Mouse (Mus musculus): ENCODE data around the gene Taar7b. TPM values are rescaled to one million over a fixed set of nuclear protein-coding genes. Genes with fewer than 3 reads are reported as not detected.

Gene Taar7b
- total RNA-seq, 2 experiments from 2014 or later, result not detected

Other genes starting within 250 kb of the Taar7b start
- 100 to 1,000 TPM; 510 to 531 TPM for gene Rps12, start 212.7 kb upstream of the Taar7b start, total RNA-seq (2021)
- 10 to 100 TPM; 30.5 to 40.2 TPM for gene Slc18b1, start 203.0 kb upstream of the Taar7b start, total RNA-seq (2021)
- 10 to 100 TPM in 1 of 2 experiments, 1 to 10 TPM in 1; 4.2 to 44.2 TPM for gene Vnn3, start 148.5 kb upstream of the Taar7b start, total RNA-seq (2021)
- 10 to 100 TPM; 19.8 to 40.5 TPM for gene Vnn1, start 105.3 kb upstream of the Taar7b start, total RNA-seq (2021)
- not detected for gene Taar1, start 79.6 kb upstream of the Taar7b start, total RNA-seq (2021)
- gene Taar2, start 61.4 kb upstream of the Taar7b start, total RNA-seq (2021), result not detected
- gene Taar3, start 50.4 kb upstream of the Taar7b start, total RNA-seq (2021), result not detected
- gene Taar4, start 39.4 kb upstream of the Taar7b start, total RNA-seq (2021), result not detected
- not detected for gene Taar5, start 29.2 kb upstream of the Taar7b start, total RNA-seq (2021)
- not detected for gene Taar6, start 14.3 kb upstream of the Taar7b start, total RNA-seq (2021)
- gene Taar7a, start 6.5 kb upstream of the Taar7b start, total RNA-seq (2021), result not detected
- not detected for gene Taar7d, start 27.3 kb downstream of the Taar7b start, total RNA-seq (2021)
- gene Taar7e, start 37.7 kb downstream of the Taar7b start, total RNA-seq (2021), result not detected
- gene Taar7f, start 49.6 kb downstream of the Taar7b start, total RNA-seq (2021), result not detected
- gene Taar8a, start 76.6 kb downstream of the Taar7b start, total RNA-seq (2021), result not detected
- gene Taar8b, start 92.4 kb downstream of the Taar7b start, total RNA-seq (2021), result not detected
- gene Taar8c, start 102.0 kb downstream of the Taar7b start, total RNA-seq (2021), result not detected
- gene Taar9, start 109.6 kb downstream of the Taar7b start, total RNA-seq (2021), result not detected
- 100 to 1,000 TPM; 137 to 143 TPM for gene Stx7, start 149.4 kb downstream of the Taar7b start, total RNA-seq (2021)
- under 1 TPM in 1 of 2 experiments, not detected in 1; 0.26 TPM for gene Moxd1, start 223.6 kb downstream of the Taar7b start, total RNA-seq (2021)